Mouse (Mus musculus) embryonic facial prominence, embryonic 13.5 days (tissue): ENCODE data around the gene Itga2b. TPM values are rescaled to one million over a fixed set of nuclear protein-coding genes. Genes with fewer than 3 reads are reported as not detected.

ENCODE experiments used
- ATAC-seq: fragments of 200-750 bp; cut with Nextera tagmentation; 2 replicates; pipeline ENCODE4 v1.8.0; 2017; ENCODE audit warnings: low read depth; ENCODE audit not compliant: insufficient number of reproducible peaks, insufficient read depth, low FRiP score, low TSS enrichment
- H3K27ac ChIP-seq: fragments of 300-500 bp; sonication (generic); 2 replicates; pipeline ENCODE4 v1.5.1; 2015; ENCODE audit warnings: moderate library complexity, mild to moderate bottlenecking, inconsistent platforms
- H3K27me3 ChIP-seq: fragments of 300-500 bp; sonication (generic); 2 replicates; pipeline ENCODE4 v1.6.1; 2015; ENCODE audit warnings: mild to moderate bottlenecking, inconsistent platforms
- H3K36me3 ChIP-seq: fragments of 300-500 bp; sonication (generic); 2 replicates; pipeline ENCODE4 v1.6.1; 2015; ENCODE audit warnings: mild to moderate bottlenecking, inconsistent platforms
- H3K4me1 ChIP-seq: fragments of 300-500 bp; sonication (generic); 2 replicates; pipeline ENCODE4 v1.6.1; 2015; ENCODE audit warnings: inconsistent platforms
- H3K4me2 ChIP-seq: fragments of 300-500 bp; sonication (generic); 2 replicates; pipeline ENCODE4 v1.6.1; 2015; ENCODE audit warnings: moderate library complexity, mild to moderate bottlenecking, inconsistent platforms
- H3K4me3 ChIP-seq: fragments of 300-500 bp; sonication (generic); 2 replicates; pipeline ENCODE4 v1.5.1; 2015; ENCODE audit warnings: mild to moderate bottlenecking, inconsistent platforms
- H3K9ac ChIP-seq: fragments of 300-500 bp; sonication (generic); 2 replicates; pipeline ENCODE4 v1.6.1; 2015; ENCODE audit warnings: mild to moderate bottlenecking, inconsistent platforms
- H3K9me3 ChIP-seq: fragments of 300-500 bp; sonication (generic); 2 replicates; pipeline ENCODE4 v1.6.1; 2016; ENCODE audit warnings: inconsistent platforms
- WGBS: fragments of 180-500 bp; shearing (Covaris S2); methylation state at CpG from one replicate; pipeline ENCODE4 v1.1.7; 2015; ENCODE audit warnings: mixed read lengths; 5-methylcytosine and 5-hydroxymethylcytosine counted together
- polyA plus RNA-seq: library from polyadenylated mRNA; unstranded; fragments of >200 nt; fragmentation: Nextera tagmentation; extraction: Ambion mirVana; gene quantifications from 2 replicates; pipeline ENCODE4 v1.2.1, GENCODE M21; 2015

Itga2b gene
- polyA plus RNA-seq, 1 experiment from 2014 or later: 6.7 TPM

- H3K4me3 ChIP-seq: no peak overlapping the region
- H3K9me3 ChIP-seq: no peaks in the 10 kb centered on the region
- no peak overlapping the region for H3K27ac ChIP-seq
- peaks cover 39% of the 10 kb centered on the region for H3K4me1 ChIP-seq
- H3K4me2 ChIP-seq: no peak overlapping the region
- H3K36me3 ChIP-seq: peaks cover 51% of the 10 kb centered on the region
- ATAC-seq: no peak
- no peak overlapping the region for H3K9ac ChIP-seq
- H3K27me3 ChIP-seq: peaks cover 19% of the 10 kb centered on the region
- 67% methylated on average over 12 of the region's 12 CpGs for WGBS
Observed at GRCm38 (mm10) chr11:102443740-102444139, 26.2 kb downstream of the Itga2b start.

GRCm38 (mm10) chr11:102442089-102442488 lies 27.8 kb downstream of the Itga2b start:
- H3K27me3 ChIP-seq: peaks cover 11% of the 10 kb centered on the region; the same call in 1 of the 2 replicates
- H3K27ac ChIP-seq: no peak overlapping the region; the same call in 1 of the 2 replicates
- 0 out of 2 replicates have a peak overlapping the region, but pooled peaks have one; percentile 7 for H3K4me3 ChIP-seq
- H3K9ac ChIP-seq: no peak overlapping the region
- no peak overlapping the region for H3K4me2 ChIP-seq
- no peaks in the 10 kb centered on the region for H3K9me3 ChIP-seq
- peaks cover 43% of the 10 kb centered on the region for H3K4me1 ChIP-seq
- ATAC-seq: no peak
- WGBS: 92% methylated on average over 6 of the region's 6 CpGs
- H3K36me3 ChIP-seq: peaks cover 67% of the 10 kb centered on the region

GRCm38 (mm10) chr11:102441434-102441833 lies 28.5 kb downstream of the Itga2b start:
- H3K27ac ChIP-seq: no peak overlapping the region
- H3K4me2 ChIP-seq: no peak overlapping the region
- H3K27me3 ChIP-seq: peaks cover 11% of the 10 kb centered on the region; the same call in 1 of the 2 replicates
- peaks cover 72% of the 10 kb centered on the region for H3K36me3 ChIP-seq
- H3K9ac ChIP-seq: no peak overlapping the region
- H3K4me3 ChIP-seq: no peak overlapping the region
- no peak for ATAC-seq
- 81% methylated on average over 3 of the region's 3 CpGs for WGBS
- no peaks in the 10 kb centered on the region for H3K9me3 ChIP-seq
- peaks cover 47% of the 10 kb centered on the region for H3K4me1 ChIP-seq

GRCm38 (mm10) chr11:102440255-102440654 lies 29.7 kb downstream of the Itga2b start:
- H3K27ac ChIP-seq: no peak overlapping the region
- H3K4me2 ChIP-seq: no peak overlapping the region
- 92% methylated on average over 8 of the region's 8 CpGs for WGBS
- H3K4me3 ChIP-seq: no peak overlapping the region
- peaks cover 11% of the 10 kb centered on the region; the same call in 1 of the 2 replicates for H3K27me3 ChIP-seq
- H3K9ac ChIP-seq: no peak overlapping the region
- no peak for ATAC-seq
- peaks cover 84% of the 10 kb centered on the region for H3K36me3 ChIP-seq
- H3K9me3 ChIP-seq: no peaks in the 10 kb centered on the region
- peaks cover 39% of the 10 kb centered on the region for H3K4me1 ChIP-seq

- 78% methylated on average over 14 of the region's 14 CpGs for WGBS
- Histone ChIP-seq H3K9me3 (no peaks in the 10 kb centered on the region), H3K9ac (0 out of 2 replicates have a peak overlapping the region, but pooled peaks have one; percentile 47), H3K36me3 (peaks cover 91% of the 10 kb centered on the region), H3K4me3 (no peak overlapping the region), H3K27me3 (peaks cover 11% of the 10 kb centered on the region; the same call in 1 of the 2 replicates), H3K4me2 (peak overlapping the region; percentile 74; the same call in 1 of the 2 replicates), H3K27ac (no peak overlapping the region), H3K4me1 (peaks cover 30% of the 10 kb centered on the region)
- no peak for ATAC-seq
Observed at GRCm38 (mm10) chr11:102439093-102440082, 30.5 kb downstream of the Itga2b start.

- Histone ChIP-seq H3K9me3 (no peaks in the 10 kb centered on the region), H3K4me1 (peaks cover 28% of the 10 kb centered on the region), H3K27ac (peak overlapping the region; percentile 2; the same call in 1 of the 2 replicates), H3K9ac (peak overlapping the region; percentile 66), H3K36me3 (peaks cover 94% of the 10 kb centered on the region), H3K4me2 (peak overlapping the region; percentile 74), H3K27me3 (peaks cover 11% of the 10 kb centered on the region; the same call in 1 of the 2 replicates), H3K4me3 (peak overlapping the region; percentile 42)
- WGBS: 10% methylated on average over 68 of the region's 77 CpGs
- ATAC-seq: peak; percentile 27; the same call in 1 of the 2 replicates
Observed at GRCm38 (mm10) chr11:102438212-102439092, 31.5 kb downstream of the Itga2b start.

GRCm38 (mm10) chr11:102437120-102438061 lies 32.5 kb downstream of the Itga2b start:
- Histone ChIP-seq H3K27ac (peak overlapping the region; percentile 49; the same call in 1 of the 2 replicates), H3K27me3 (peaks cover 11% of the 10 kb centered on the region; the same call in 1 of the 2 replicates), H3K9me3 (no peaks in the 10 kb centered on the region), H3K9ac (peak overlapping the region; percentile 66), H3K4me2 (peak overlapping the region; percentile 74), H3K4me3 (peak overlapping the region; percentile 42), H3K4me1 (peaks cover 39% of the 10 kb centered on the region), H3K36me3 (peaks cover 88% of the 10 kb centered on the region)
- ATAC-seq: no peak
- 7% methylated on average over 86 of the region's 87 CpGs for WGBS

- Histone ChIP-seq H3K36me3 (peaks cover 79% of the 10 kb centered on the region), H3K4me2 (no peak overlapping the region), H3K9me3 (no peaks in the 10 kb centered on the region), H3K4me3 (no peak overlapping the region), H3K4me1 (peaks cover 47% of the 10 kb centered on the region), H3K27me3 (peaks cover 11% of the 10 kb centered on the region; the same call in 1 of the 2 replicates), H3K9ac (no peak overlapping the region), H3K27ac (no peak overlapping the region)
- no peak for ATAC-seq
- 81% methylated on average over 10 of the region's 10 CpGs for whole genome bisulfite sequencing
Observed at GRCm38 (mm10) chr11:102436471-102436790, 33.5 kb downstream of the Itga2b start.

GRCm38 (mm10) chr11:102435754-102436470 lies 34.0 kb downstream of the Itga2b start:
- H3K9me3 ChIP-seq: no peaks in the 10 kb centered on the region
- ATAC-seq: no peak
- H3K27me3 ChIP-seq: peaks cover 11% of the 10 kb centered on the region; the same call in 1 of the 2 replicates
- WGBS: 91% methylated on average over 18 of the region's 18 CpGs
- H3K36me3 ChIP-seq: peaks cover 73% of the 10 kb centered on the region
- H3K4me3 ChIP-seq: no peak overlapping the region
- H3K4me2 ChIP-seq: no peak overlapping the region
- peaks cover 51% of the 10 kb centered on the region for H3K4me1 ChIP-seq
- H3K27ac ChIP-seq: no peak overlapping the region
- H3K9ac ChIP-seq: no peak overlapping the region
